ENCODE assay signal across 8 mouse cellular contexts in genomic region chr2:103865319-103866171, GRCm38 (mm10).
DNase-seq lines count a peak whose midpoint lies in the region; ATAC-seq and TF ChIP-seq lines count a peak whose summit lies in the region.

No protein-coding gene starts in this region.

- no peaks in the 10 kb centered on the region for H3K27me3 ChIP-seq in hindbrain, embryonic 10.5 days (ENCODE audit: insufficient read depth, poor library complexity, severe bottlenecking)
- no peaks in the 10 kb centered on the region; the same call in 1 of the 2 replicates for H3K27me3 ChIP-seq in hindbrain, embryonic 12.5 days
- H3K27me3 ChIP-seq in E14TG2a.4 (ENCODE audit: insufficient read depth, low read length) = peaks cover 9% of the 10 kb centered on the region; the same call in 1 of the 2 replicates
- H3K27me3 ChIP-seq in splenic B cell, adult 2 months (ENCODE audit: control insufficient read depth, insufficient read depth, low read length, poor library complexity, severe bottlenecking) = no peaks in the 10 kb centered on the region

- H3K4me2 ChIP-seq in hindbrain, embryonic 12.5 days (replicated peaks) = no peak overlapping the region

- no peaks in the 10 kb centered on the region for H3K36me3 ChIP-seq in hindbrain, embryonic 10.5 days
- H3K36me3 ChIP-seq in hindbrain, embryonic 12.5 days = no peaks in the 10 kb centered on the region
- H3K36me3 ChIP-seq in E14TG2a.4 (ENCODE audit: insufficient read depth, low read length) = no peaks in the 10 kb centered on the region
- H3K36me3 ChIP-seq in splenic B cell, adult 2 months (ENCODE audit: control insufficient read depth, insufficient read depth, low read length, poor library complexity, severe bottlenecking) = no peaks in the 10 kb centered on the region

- H3K9ac ChIP-seq in hindbrain, embryonic 12.5 days = no peak overlapping the region

- peak; percentile 53 for DNase-seq in hindbrain, embryonic 10.5 days (ENCODE audit: low spot score)
- peak; percentile 65 for DNase-seq in c-Kit-negative CD71-positive TER-119-positive erythroid progenitor cells, embryonic 14.5 days (ENCODE audit: low read depth, low spot score)
- peak; percentile 43 to 81 for DNase-seq in kidney, postnatal 36 days
- peak; percentile 84 for DNase-seq in splenic B cell, adult 2 months (ENCODE audit: low read depth, low spot score)

- H3K9me3 ChIP-seq in hindbrain, embryonic 10.5 days = no peaks in the 10 kb centered on the region; the same call in 1 of the 2 replicates
- no peaks in the 10 kb centered on the region for H3K9me3 ChIP-seq in hindbrain, embryonic 12.5 days (replicated peaks)
- H3K9me3 ChIP-seq in E14TG2a.4 (ENCODE audit: low read length) = peaks cover 8% of the 10 kb centered on the region

- no peaks in the 10 kb centered on the region for H3K4me1 ChIP-seq in hindbrain, embryonic 10.5 days (replicated peaks)
- H3K4me1 ChIP-seq in hindbrain, embryonic 12.5 days = no peaks in the 10 kb centered on the region
- H3K4me1 ChIP-seq in E14TG2a.4 (replicated peaks; ENCODE audit: low read depth, low read length) = peaks cover 10% of the 10 kb centered on the region; the same call in 1 of the 2 replicates

- peak; percentile 70 for TF ChIP-seq CTCF in E14TG2a.4 (conservative IDR thresholded peaks at IDR 0.05; ENCODE audit: low read length)

- no peak overlapping the region for H3K4me3 ChIP-seq in hindbrain, embryonic 10.5 days
- H3K4me3 ChIP-seq in hindbrain, embryonic 12.5 days = no peak overlapping the region
- no peak overlapping the region for H3K4me3 ChIP-seq in E14TG2a.4 (replicated peaks; ENCODE audit: low read length)

- no peak for ATAC-seq in hindbrain, embryonic 12.5 days (ENCODE audit: low FRiP score)
- ATAC-seq in frontal cortex, adult (ENCODE audit: low TSS enrichment) = peak; percentile 82
- peak; percentile 74 for ATAC-seq in megakaryocyte, adult 5-6 weeks (ENCODE audit: poor library complexity, severe bottlenecking)

- no peak overlapping the region for H3K27ac ChIP-seq in hindbrain, embryonic 10.5 days
- H3K27ac ChIP-seq in hindbrain, embryonic 12.5 days = no peak overlapping the region

- 72% methylated on average over 4 of the region's 4 CpGs for WGBS in hindbrain, embryonic 10.5 days
- WGBS in hindbrain, embryonic 12.5 days = 74% methylated on average over 4 of the region's 4 CpGs
